Mouse (Mus musculus) E14TG2a.4 (cell line): Measurements from ENCODE around the gene Tfcp2.

Experiments
- CTCF ChIP-seq: conservative IDR thresholded peaks from 2 replicates; pipeline ENCODE4 v1.5.1; 2014; ENCODE audit warnings: low read length
- NANOG ChIP-seq: IDR thresholded peaks from 2 replicates; pipeline ENCODE4 v1.6.1; 2014; ENCODE audit warnings: borderline replicate concordance, low read length, mixed read lengths

- TF ChIP-seq CTCF (no peak), NANOG (no peak)
These were observed 95.3 kb downstream of the Tfcp2 start for GRCm38 (mm10) chr15:100456356-100456991.
